Mouse (Mus musculus) E14TG2a.4 (cell line): ENCODE measurements around the gene Egf.

Experiments
- H3K27me3 ChIP-seq: 2 replicates; pipeline ENCODE4 v1.6.1; 2014; ENCODE audit warnings: low read length, control low read depth; ENCODE audit not compliant: insufficient read depth
- H3K36me3 ChIP-seq: 2 replicates; pipeline ENCODE4 v1.6.1; 2014; ENCODE audit warnings: low read length, control low read depth; ENCODE audit not compliant: insufficient read depth
- H3K4me1 ChIP-seq: replicated peaks from 2 replicates; pipeline ENCODE4 v1.6.1; 2014; ENCODE audit warnings: low read depth, low read length, control low read depth
- H3K4me3 ChIP-seq: replicated peaks from 2 replicates; pipeline ENCODE4 v1.5.1; 2014; ENCODE audit warnings: mild to moderate bottlenecking, low read length
- H3K9me3 ChIP-seq: 2 replicates; pipeline ENCODE4 v1.6.1; 2014; ENCODE audit warnings: low read length, control low read depth
- CTCF ChIP-seq: conservative IDR thresholded peaks from 2 replicates; pipeline ENCODE4 v1.5.1; 2014; ENCODE audit warnings: low read length
- NANOG ChIP-seq: IDR thresholded peaks from 2 replicates; pipeline ENCODE4 v1.6.1; 2014; ENCODE audit warnings: borderline replicate concordance, low read length, mixed read lengths
- POU5F1 ChIP-seq: IDR thresholded peaks from 2 replicates; pipeline ENCODE4 v1.6.1; 2014; ENCODE audit warnings: low read length, borderline replicate concordance

The Egf gene

DNA sequence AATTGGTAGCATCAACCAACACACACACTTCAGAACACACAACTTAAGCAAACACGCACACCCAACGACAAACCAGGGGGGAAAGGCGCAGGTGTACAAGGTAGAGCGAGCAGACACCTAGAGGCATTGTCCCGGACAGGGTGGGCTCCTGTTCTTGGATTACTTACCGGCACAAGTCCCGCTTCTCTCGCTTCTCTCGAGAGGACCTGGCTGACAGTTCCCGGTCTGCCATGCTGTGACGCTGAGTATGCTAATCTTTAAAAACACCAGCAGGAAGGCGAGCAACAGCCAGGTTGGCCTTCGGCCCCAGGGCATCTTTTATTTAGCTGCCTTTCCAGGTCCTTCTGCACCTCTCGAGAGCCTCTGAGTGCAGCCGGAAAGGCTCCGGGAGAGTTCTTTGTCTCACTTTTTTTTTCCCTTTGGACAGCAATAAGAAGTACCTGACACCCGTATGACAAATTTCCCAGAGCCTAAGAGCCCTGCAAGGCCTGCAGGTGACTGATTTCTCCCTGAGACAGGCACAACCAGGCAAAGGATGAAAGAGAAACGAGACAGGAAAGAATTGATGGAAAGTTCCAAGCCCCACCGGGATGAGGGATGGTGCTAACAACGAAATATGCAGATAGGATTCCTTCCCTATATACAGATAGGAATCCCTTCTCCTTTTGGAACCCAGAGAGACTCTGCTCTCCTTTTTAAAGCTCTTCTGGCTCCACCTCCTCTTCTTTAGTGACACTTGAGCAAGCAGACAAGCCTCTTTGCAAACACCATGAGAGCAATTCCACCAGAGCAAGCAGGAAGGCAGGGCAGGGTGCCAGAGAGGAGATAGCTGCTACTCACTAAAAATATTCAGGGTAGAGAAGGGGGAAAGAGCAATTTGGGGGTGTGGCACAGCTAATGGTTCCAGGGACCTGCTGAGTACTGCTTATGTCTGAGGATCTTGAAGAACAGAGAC lies at the start of gene Egf:
Egf (minus strand) TSS at position 667 of the 955 bp plus-strand sequence.
- Histone ChIP-seq H3K27me3 (peaks cover 15% of the 10 kb centered on the region; the same call in 1 of the 2 replicates), H3K36me3 (no peaks in the 10 kb centered on the region), H3K4me3 (0 out of 2 replicates have a peak within 1 kb of the TSS, but pooled peaks have one; percentile 7), H3K9me3 (peaks cover 32% of the 10 kb centered on the region), H3K4me1 (peaks cover 27% of the 10 kb centered on the region)
- TF ChIP-seq NANOG = no peak; the same call in 1 of the 2 replicates
- TF ChIP-seq CTCF = no peak
- no peak for TF ChIP-seq POU5F1

DNA sequence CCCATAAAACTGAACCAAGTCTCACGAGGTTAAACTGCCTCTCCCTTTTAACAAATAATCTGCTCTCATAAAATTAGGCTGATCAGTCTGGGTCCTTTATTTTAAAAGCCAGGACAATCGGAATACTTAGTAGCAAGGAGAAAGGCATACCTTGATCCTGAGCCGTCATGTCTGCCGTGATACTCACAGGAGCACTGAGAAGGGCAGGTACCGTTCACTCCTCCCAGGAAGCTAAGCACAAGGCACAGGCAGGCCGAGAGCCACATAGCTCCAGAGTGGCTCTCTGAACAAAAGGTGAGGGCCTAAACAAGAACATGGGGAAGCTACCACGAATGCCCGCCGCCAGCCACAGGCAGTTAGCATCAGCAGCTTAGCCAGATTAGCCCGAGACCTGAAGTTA lies 48.6 kb upstream of the Egf start, which contains the start of gene Lrit3:
Lrit3 (minus strand) TSS at position 266 of the 400 bp plus-strand sequence.
- Histone ChIP-seq H3K27me3 (no peaks in the 10 kb centered on the region), H3K4me3 (no peak within 1 kb of the TSS), H3K36me3 (no peaks in the 10 kb centered on the region), H3K4me1 (no peaks in the 10 kb centered on the region), H3K9me3 (no peaks in the 10 kb centered on the region)
- TF ChIP-seq CTCF (no peak), NANOG (no peak), POU5F1 (no peak)

DNA sequence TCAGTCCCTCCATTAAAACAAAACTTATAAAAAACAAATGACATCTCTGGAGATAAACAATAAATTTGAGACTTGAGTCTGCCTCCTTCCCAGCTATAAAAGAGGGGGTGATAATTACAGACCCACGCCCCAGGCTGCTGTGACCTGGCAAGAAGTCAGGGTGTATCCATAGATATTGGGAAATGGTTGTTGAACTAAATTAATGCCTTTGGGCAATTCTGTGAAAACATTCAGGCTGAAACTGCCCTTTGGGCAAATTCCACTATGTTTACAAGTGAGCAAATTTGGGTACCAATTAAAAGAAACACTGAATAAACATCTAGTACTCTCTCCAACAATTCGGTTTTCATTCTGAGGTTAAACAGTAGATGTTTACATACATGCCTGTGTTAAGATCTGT lies 43.9 kb upstream of the Egf start:
- Histone ChIP-seq H3K9me3 (no peaks in the 10 kb centered on the region), H3K36me3 (no peaks in the 10 kb centered on the region), H3K4me3 (no peak overlapping the region), H3K27me3 (no peaks in the 10 kb centered on the region), H3K4me1 (no peaks in the 10 kb centered on the region)
- TF ChIP-seq NANOG (no peak), CTCF (no peak), POU5F1 (no peak)

- H3K27me3 ChIP-seq = 0 out of 2 replicates have a peak, but pooled peaks cover 1% of the 10 kb centered on the region
- no peak for TF ChIP-seq NANOG
- no peak for TF ChIP-seq CTCF
- TF ChIP-seq POU5F1 = no peak
- H3K9me3 ChIP-seq = no peaks in the 10 kb centered on the region
Measured at GRCm38 (mm10) chr3:129798551-129798950, 43.4 kb upstream of the Egf start.

GRCm38 (mm10) chr3:129797341-129797740 lies 42.2 kb upstream of the Egf start:
- Histone ChIP-seq H3K27me3 (0 out of 2 replicates have a peak, but pooled peaks cover 2% of the 10 kb centered on the region), H3K4me1 (no peaks in the 10 kb centered on the region), H3K36me3 (no peaks in the 10 kb centered on the region), H3K9me3 (no peaks in the 10 kb centered on the region), H3K4me3 (no peak overlapping the region)
- TF ChIP-seq POU5F1 = no peak
- no peak for TF ChIP-seq CTCF
- no peak for TF ChIP-seq NANOG

More at GRCm38 (mm10) chr3:129798551-129798950, 43.4 kb upstream of the Egf start:
- Histone ChIP-seq H3K36me3 (no peaks in the 10 kb centered on the region), H3K4me3 (no peak overlapping the region), H3K4me1 (no peaks in the 10 kb centered on the region)

DNA sequence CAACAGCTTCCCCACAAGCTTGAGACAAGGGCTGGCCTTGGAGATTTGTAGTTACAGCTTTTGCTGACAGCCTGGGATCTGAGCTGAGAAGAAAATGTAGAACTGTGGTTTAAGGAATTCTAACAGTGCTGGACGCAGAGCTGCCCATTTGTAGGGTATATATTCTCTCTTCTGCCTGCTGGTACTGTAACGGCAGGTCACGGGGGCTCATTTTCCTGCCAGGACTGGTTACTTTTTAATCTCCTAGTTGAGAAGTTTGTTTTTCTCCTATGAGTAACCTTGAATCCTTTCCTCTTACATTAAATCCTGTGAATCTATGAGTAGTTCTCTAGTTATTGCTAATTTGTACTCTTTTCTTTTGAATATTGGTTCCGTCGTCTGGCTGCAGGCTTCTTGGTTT lies 38.7 kb upstream of the Egf start:
- no peak overlapping the region for H3K4me3 ChIP-seq
- no peak for TF ChIP-seq CTCF

DNA sequence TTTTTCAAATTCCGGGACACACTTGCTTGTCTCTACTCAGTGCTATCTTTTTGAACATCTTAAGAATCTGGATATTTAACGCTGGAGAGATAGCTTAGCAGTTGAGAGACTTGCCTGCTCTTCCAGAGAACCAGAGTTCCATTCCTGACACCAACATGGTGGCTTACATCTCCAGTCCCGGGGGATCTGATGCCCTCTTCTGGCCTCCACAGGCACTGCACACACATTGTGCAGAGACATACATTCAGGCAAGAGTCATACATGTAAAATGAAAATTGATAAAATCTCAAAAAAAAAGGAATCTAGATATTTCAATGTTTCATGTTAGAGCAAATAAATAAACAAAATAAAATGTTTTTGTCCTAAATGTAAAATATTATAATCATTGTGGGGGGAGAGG lies 27.6 kb upstream of the Egf start:
- no peaks in the 10 kb centered on the region for H3K27me3 ChIP-seq
- H3K4me3 ChIP-seq = no peak overlapping the region
- H3K36me3 ChIP-seq = no peaks in the 10 kb centered on the region
- H3K9me3 ChIP-seq = peaks cover 52% of the 10 kb centered on the region
- no peaks in the 10 kb centered on the region for H3K4me1 ChIP-seq
- TF ChIP-seq NANOG (no peak), POU5F1 (no peak), CTCF (no peak)

More for the DNA sequence above, 38.7 kb upstream of the Egf start:
- no peaks in the 10 kb centered on the region for H3K9me3 ChIP-seq
- 0 out of 2 replicates have a peak, but pooled peaks cover under 1% of the 10 kb centered on the region for H3K4me1 ChIP-seq
- no peaks in the 10 kb centered on the region for H3K36me3 ChIP-seq
- 0 out of 2 replicates have a peak, but pooled peaks cover 2% of the 10 kb centered on the region for H3K27me3 ChIP-seq

DNA sequence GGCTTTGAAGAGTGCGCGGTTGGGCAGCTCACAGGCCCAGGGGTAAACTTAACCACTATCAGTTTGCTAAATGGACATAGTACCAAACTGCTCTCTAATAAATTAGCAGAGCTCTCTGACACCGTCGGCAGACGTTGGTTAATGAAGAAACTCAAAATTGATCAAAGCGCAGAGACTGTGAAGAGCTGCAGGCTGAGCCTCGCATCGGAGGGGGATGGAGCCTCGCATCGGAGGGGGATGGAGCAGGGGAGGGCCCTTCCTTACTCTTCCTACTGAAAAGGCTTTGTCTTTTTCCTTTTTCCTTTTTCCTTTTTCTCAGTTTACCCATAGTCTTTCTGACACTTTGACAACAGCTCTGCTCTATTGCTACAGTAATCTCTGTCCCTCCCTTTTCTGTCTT lies 26.3 kb upstream of the Egf start:
- Histone ChIP-seq H3K27me3 (no peaks in the 10 kb centered on the region), H3K4me1 (no peaks in the 10 kb centered on the region), H3K9me3 (peaks cover 46% of the 10 kb centered on the region), H3K4me3 (no peak overlapping the region), H3K36me3 (no peaks in the 10 kb centered on the region)
- TF ChIP-seq POU5F1 = no peak
- TF ChIP-seq CTCF = no peak
